9 mouse cellular contexts compared by ENCODE assay signal in genomic region chr8:91967407-91967806, GRCm38 (mm10).
DNase-seq lines count a peak whose midpoint lies in the region; ATAC-seq and TF ChIP-seq lines count a peak whose summit lies in the region.
"Had no signal": no experiment of that assay in that cellular context is flagged by ENCODE, and none has a peak within 500 bp of the region (broad histone marks: within the 10 kb centered on the region; RNA-seq: fewer than 3 reads in every experiment).

No protein-coding gene starts in this region.

- DNase-seq in lung, adult 2 months, result peak; percentile 36
- DNase-seq in lung, postnatal 25 days (ENCODE audit: low spot score), result no peak
- peak; percentile 44 to 75 for DNase-seq in heart, adult 9 months (ENCODE audit: low spot score in 2 of 2)
- DNase-seq in intestine, embryonic 14.5 days (ENCODE audit: low spot score), result peak; percentile 57
- no peak for DNase-seq in gastrocnemius, postnatal 4 days (ENCODE audit: low spot score in 2 of 2)
- no peak for DNase-seq in gastrocnemius, adult 8-10 months (ENCODE audit: low spot score in 2 of 2)
- no peak for DNase-seq in layer of hippocampus, postnatal 25 days (ENCODE audit: extremely low spot score in 1 of 2, low spot score in 1 of 2)

- H3K4me3 ChIP-seq in lung, adult 2 months (replicated peaks; ENCODE audit: extremely low read depth, low read depth, low read length), result no peak overlapping the region
- H3K4me3 ChIP-seq in intestine, embryonic 14.5 days (ENCODE audit: low read depth, low read length), result peak overlapping the region; percentile 8; the same call in 1 of the 2 replicates
- H3K4me3 ChIP-seq in neural tube, embryonic 14.5 days (ENCODE audit: low read depth, low read length), result no peak overlapping the region

- H3K9me3 ChIP-seq in intestine, embryonic 14.5 days (ENCODE audit: control insufficient read depth, low read length), result no peaks in the 10 kb centered on the region
- no peaks in the 10 kb centered on the region for H3K9me3 ChIP-seq in neural tube, embryonic 14.5 days (ENCODE audit: control insufficient read depth, low read length)

- H3K9ac ChIP-seq in intestine, embryonic 14.5 days (ENCODE audit: low read length), result no peak overlapping the region
- no peak overlapping the region for H3K9ac ChIP-seq in neural tube, embryonic 14.5 days (replicated peaks; ENCODE audit: low read depth, low read length)

- H3K4me1 ChIP-seq in lung, adult 2 months (ENCODE audit: control insufficient read depth, insufficient read depth, low read length), result peaks cover 5% of the 10 kb centered on the region; the same call in 1 of the 2 replicates
- peaks cover 9% of the 10 kb centered on the region; the same call in 1 of the 2 replicates for H3K4me1 ChIP-seq in intestine, embryonic 14.5 days (replicated peaks; ENCODE audit: control insufficient read depth, insufficient read depth, low read length)
- no peaks in the 10 kb centered on the region for H3K4me1 ChIP-seq in neural tube, embryonic 14.5 days (ENCODE audit: control insufficient read depth, insufficient read depth, low read length)

- H3K27ac ChIP-seq in intestine, embryonic 14.5 days (ENCODE audit: low read depth), result no peak overlapping the region
- no peak overlapping the region for H3K27ac ChIP-seq in neural tube, embryonic 14.5 days (ENCODE audit: low read depth, low read length)

- no peak for TF ChIP-seq CTCF in lung, adult 2 months (IDR thresholded peaks at IDR 0.05; ENCODE audit: insufficient read depth, low read length)

- H3K27me3 ChIP-seq in intestine, embryonic 14.5 days (replicated peaks; ENCODE audit: control insufficient read depth, insufficient read depth, low read length), result no peaks in the 10 kb centered on the region; the same call in 1 of the 2 replicates
- no peaks in the 10 kb centered on the region for H3K27me3 ChIP-seq in neural tube, embryonic 14.5 days (ENCODE audit: control insufficient read depth, insufficient read depth, low read length)

- no peaks in the 10 kb centered on the region for H3K36me3 ChIP-seq in intestine, embryonic 14.5 days (ENCODE audit: control insufficient read depth, insufficient read depth, low read length)
- no peaks in the 10 kb centered on the region for H3K36me3 ChIP-seq in neural tube, embryonic 14.5 days (ENCODE audit: control insufficient read depth, insufficient read depth, low read length)
- H3K36me3 ChIP-seq: G1E had no signal

- H3K4me2 ChIP-seq in intestine, embryonic 14.5 days (ENCODE audit: low read length), result peak overlapping the region; percentile 46
- H3K4me2 ChIP-seq in neural tube, embryonic 14.5 days (ENCODE audit: low read depth, low read length), result peak overlapping the region; percentile 6; the same call in 1 of the 2 replicates

- TF ChIP-seq POLR2A in lung, adult 2 months (IDR thresholded peaks at IDR 0.05; ENCODE audit: borderline replicate concordance, extremely low read depth, low read depth, low read length), result no peak

- WGBS in lung, adult 2 months, result 11% methylated on average over 16 of the region's 16 CpGs
- WGBS in intestine, embryonic 14.5 days, result 35% methylated on average over 16 of the region's 16 CpGs
- WGBS in neural tube, embryonic 14.5 days, result 40% methylated on average over 16 of the region's 16 CpGs

- no peak for ATAC-seq in intestine, embryonic 14.5 days (replicated peaks; ENCODE audit: low FRiP score, low TSS enrichment, low read depth)
- ATAC-seq in neural tube, embryonic 14.5 days (ENCODE audit: low read depth), result no peak

Comparison
In these comparisons a context has a peak if more than half of its experiments do, and no peak if none do; other contexts are left out.
1. DNase-seq: peak in lung, adult 2 months (single experiment), heart, adult 9 months (2 of 2) and intestine, embryonic 14.5 days (single experiment); none in lung, postnatal 25 days (single experiment), gastrocnemius, postnatal 4 days (0 of 2), gastrocnemius, adult 8-10 months (0 of 2) and layer of hippocampus, postnatal 25 days (0 of 2).